Mouse (Mus musculus): Measurements from ENCODE around the gene LTO1.

Gene LTO1

GRCm38 (mm10) chr7:144939344-144940002, 24.6 kb downstream of the LTO1 start, which contains the start of gene Ccnd1:
Ccnd1 (minus strand) TSS chr7:144939925.
- DNase-seq (ENCODE audit: low read depth in 2 of 2, low spot score in 2 of 2): no peak

GRCm38 (mm10) chr7:144940003-144940571, 25.2 kb downstream of the LTO1 start:
- no peak for DNase-seq (ENCODE audit: low read depth in 2 of 2, low spot score in 2 of 2)

DNA sequence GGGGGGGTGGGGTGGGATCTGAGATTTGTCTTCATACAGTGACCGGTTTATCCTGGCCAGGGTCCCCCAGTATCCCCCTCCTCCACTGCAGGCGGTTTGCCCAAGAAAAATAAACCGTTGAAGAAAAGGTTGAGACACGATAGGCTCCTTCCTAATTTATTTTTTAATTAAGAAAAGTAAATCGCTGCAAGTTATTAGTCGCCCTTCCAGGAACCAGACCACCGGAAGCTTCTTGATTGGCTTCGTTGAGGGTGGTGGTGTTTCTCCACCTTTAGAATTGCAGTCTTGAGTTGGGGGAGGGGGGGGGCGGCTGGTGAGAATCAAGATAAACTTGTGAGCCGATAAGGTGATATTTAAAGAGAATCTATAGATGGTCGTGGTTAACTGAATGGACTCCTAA, 25.7 kb downstream of the LTO1 start:
- no peak for DNase-seq (ENCODE audit: low read depth in 2 of 2, low spot score in 2 of 2)

- DNase-seq (ENCODE audit: low read depth in 2 of 2, low spot score in 2 of 2): no peak
Observed at GRCm38 (mm10) chr7:144941242-144941831, 26.4 kb downstream of the LTO1 start.

GRCm38 (mm10) chr7:144942071-144942743, 27.3 kb downstream of the LTO1 start:
- no peak for DNase-seq (ENCODE audit: low read depth in 2 of 2, low spot score in 2 of 2)

- no peak for DNase-seq (ENCODE audit: low read depth in 2 of 2, low spot score in 2 of 2)
Observed at GRCm38 (mm10) chr7:144942744-144943135, 27.8 kb downstream of the LTO1 start.

GRCm38 (mm10) chr7:144943254-144943653, 28.4 kb downstream of the LTO1 start:
- no peak for DNase-seq (ENCODE audit: low read depth in 2 of 2, low spot score in 2 of 2)

GRCm38 (mm10) chr7:144958509-144959395, 43.9 kb downstream of the LTO1 start:
- no peak for DNase-seq (ENCODE audit: low read depth in 2 of 2, low spot score in 2 of 2)

DNA sequence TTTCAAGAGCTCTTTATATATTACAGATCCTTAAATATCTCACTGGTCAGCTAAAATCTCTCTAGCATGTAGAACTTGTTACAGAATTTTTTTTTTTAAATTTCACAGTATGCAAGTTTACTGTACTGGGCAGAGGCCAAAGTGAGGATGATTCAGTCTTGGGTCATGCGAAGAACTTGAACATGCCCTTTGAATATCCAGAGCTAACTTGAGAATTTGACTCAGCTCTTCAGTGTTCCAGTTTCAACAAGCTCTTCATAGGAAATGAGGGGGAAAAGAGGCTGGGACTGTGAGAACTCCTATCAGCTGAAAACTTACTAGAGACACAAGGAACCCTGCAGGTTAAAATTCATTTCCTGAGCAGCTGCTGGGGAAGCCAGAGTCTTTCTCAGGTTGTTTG, 49.0 kb downstream of the LTO1 start:
- no peak for DNase-seq (ENCODE audit: low read depth in 2 of 2, low spot score in 2 of 2)

- DNase-seq (ENCODE audit: low read depth in 2 of 2, low spot score in 2 of 2): no peak
Observed at GRCm38 (mm10) chr7:144964316-144964715, 49.4 kb downstream of the LTO1 start.

DNA sequence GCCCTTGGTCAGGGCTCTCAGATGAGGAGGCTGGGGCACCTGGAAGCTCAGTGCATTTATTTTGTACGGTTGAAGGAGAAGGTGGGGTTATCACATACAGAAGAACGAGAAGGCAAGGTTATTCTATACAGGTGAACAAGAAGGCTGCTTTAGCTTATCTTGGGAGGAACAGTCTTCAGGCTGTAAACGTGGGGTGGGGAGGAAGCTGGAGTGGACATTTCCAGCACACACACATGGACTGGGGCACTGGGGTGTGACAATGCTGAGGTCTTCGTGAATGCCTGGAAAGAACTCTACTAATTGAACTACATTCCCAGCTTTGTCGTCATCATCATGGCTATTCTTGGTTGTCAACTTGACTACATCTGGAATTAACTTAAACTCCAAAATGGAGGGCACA, 51.0 kb downstream of the LTO1 start:
- no peak for DNase-seq (ENCODE audit: low read depth in 2 of 2, low spot score in 2 of 2)

DNA sequence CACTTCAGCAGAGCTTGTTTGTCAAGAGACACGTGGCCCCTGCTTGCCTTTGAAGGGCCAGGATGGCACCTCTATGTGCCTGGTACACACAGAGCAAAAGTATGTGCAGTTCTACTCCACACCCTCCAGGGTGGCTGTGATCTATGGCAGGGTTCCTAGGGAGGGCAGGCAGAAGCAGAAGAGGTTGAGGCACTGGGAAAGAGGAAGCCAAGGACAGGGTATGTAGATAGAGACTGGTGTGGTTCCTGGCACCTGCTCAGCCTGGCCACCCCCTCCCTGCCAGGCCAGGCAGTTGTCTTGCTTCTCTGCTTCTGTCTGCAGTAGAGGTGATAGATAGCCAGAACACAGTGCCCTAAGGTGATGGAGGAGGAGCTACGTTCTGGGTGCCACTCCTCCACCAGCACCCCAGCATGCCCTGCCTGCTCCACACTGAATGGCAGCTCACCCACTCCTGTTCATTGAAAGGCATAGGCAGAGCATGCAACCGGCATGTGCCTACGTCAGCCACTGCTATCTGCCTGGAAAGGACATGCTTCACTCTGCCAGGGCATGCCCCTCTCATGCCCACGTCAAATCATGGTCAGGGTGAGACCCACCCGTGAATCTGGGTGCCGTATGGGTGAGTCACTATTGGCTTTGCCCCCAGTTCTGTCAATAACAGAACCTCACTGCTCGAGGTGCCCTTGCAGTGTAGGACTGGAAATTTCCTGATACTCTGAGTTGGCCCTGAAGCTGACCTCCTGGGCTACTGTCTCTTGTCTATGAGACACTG, 56.3 kb downstream of the LTO1 start:
- DNase-seq (ENCODE audit: low read depth in 2 of 2, low spot score in 2 of 2): no peak

- no peak for DNase-seq (ENCODE audit: low read depth in 2 of 2, low spot score in 2 of 2)
Observed at GRCm38 (mm10) chr7:144971769-144972168, 56.9 kb downstream of the LTO1 start.

GRCm38 (mm10) chr7:144973461-144973860, 58.6 kb downstream of the LTO1 start:
- DNase-seq (ENCODE audit: low read depth in 2 of 2, low spot score in 2 of 2): no peak

- no peak for DNase-seq (ENCODE audit: low read depth in 2 of 2, low spot score in 2 of 2)
Observed at GRCm38 (mm10) chr7:144977121-144977520, 62.2 kb downstream of the LTO1 start.

DNA sequence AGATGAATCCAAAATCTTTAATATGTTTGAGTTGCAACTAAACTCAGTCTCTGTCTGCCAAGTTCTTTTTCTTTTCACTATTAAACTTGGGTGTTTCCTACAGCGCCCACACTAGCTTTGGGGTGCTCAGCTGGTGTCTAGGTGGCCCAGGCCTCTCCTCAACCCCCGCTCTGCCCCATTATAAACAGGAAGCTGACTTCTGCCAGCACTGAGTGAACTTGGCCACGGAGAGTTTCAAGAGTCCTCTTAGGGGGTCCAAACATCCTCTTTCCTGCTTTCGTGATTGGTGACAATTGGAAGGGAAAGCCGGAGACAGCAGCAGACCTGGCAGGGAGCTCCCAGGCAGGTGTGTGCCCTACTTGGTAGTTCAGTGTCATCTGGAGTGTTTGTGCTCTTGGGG, 64.9 kb downstream of the LTO1 start:
- DNase-seq (ENCODE audit: low read depth in 2 of 2, low spot score in 2 of 2): peak; percentile 18 to 20
